Mouse (Mus musculus): ENCODE results near the gene Aaas. TPM values are rescaled to one million over a fixed set of nuclear protein-coding genes. Genes with fewer than 3 reads are reported as not detected.
"Not testable (repeated sequence)": the region's sequence is repeated elsewhere in the genome, so short reads cannot be mapped to it uniquely, and the experiment has no call there.

The Aaas gene
- polyA plus RNA-seq, 1 experiment from 2014 or later = 99.3 TPM

GRCm38 (mm10) chr15:102353986-102354385 lies 3.4 kb upstream of the Aaas start:
- Histone ChIP-seq H3K4me3 (ENCODE audit: low read depth, low read length) (no peak overlapping the region), H3K4me1 (replicated peaks; ENCODE audit: control insufficient read depth, insufficient read depth, low read length) (peaks cover 16% of the 10 kb centered on the region), H3K9ac (ENCODE audit: low read depth, low read length) (no peak overlapping the region), H3K9me3 (ENCODE audit: control insufficient read depth, low read length) (no peaks in the 10 kb centered on the region), H3K36me3 (ENCODE audit: control insufficient read depth, insufficient read depth, low read length) (no peaks in the 10 kb centered on the region; the same call in 1 of the 2 replicates), H3K27me3 (replicated peaks; ENCODE audit: control insufficient read depth, insufficient read depth, low read length) (peaks cover 36% of the 10 kb centered on the region), H3K4me2 (no peak overlapping the region), H3K27ac (ENCODE audit: low read depth, low read length) (no peak overlapping the region)
- 87% methylated on average over 2 of the region's 2 CpGs for WGBS
- no peak for ATAC-seq (replicated peaks; ENCODE audit: low FRiP score)
- no peak for DNase-seq (ENCODE audit: low spot score)

GRCm38 (mm10) chr15:102352177-102352576 lies 1.6 kb upstream of the Aaas start:
- no peak overlapping the region for H3K9ac ChIP-seq (ENCODE audit: low read depth, low read length)
- DNase-seq (ENCODE audit: low spot score) (no peak), ATAC-seq (replicated peaks; ENCODE audit: low FRiP score) (no peak)
- 62% methylated on average over 2 of the region's 2 CpGs for WGBS
- H3K4me1 ChIP-seq (replicated peaks; ENCODE audit: control insufficient read depth, insufficient read depth, low read length) = peaks cover 14% of the 10 kb centered on the region
- H3K36me3 ChIP-seq (ENCODE audit: control insufficient read depth, insufficient read depth, low read length) = peaks cover 3% of the 10 kb centered on the region; the same call in 1 of the 2 replicates
- H3K9me3 ChIP-seq (ENCODE audit: control insufficient read depth, low read length) = no peaks in the 10 kb centered on the region
- no peak overlapping the region for H3K4me2 ChIP-seq
- H3K27me3 ChIP-seq (replicated peaks; ENCODE audit: control insufficient read depth, insufficient read depth, low read length) = peaks cover 18% of the 10 kb centered on the region
- H3K27ac ChIP-seq (ENCODE audit: low read depth, low read length) = no peak overlapping the region
- no peak overlapping the region for H3K4me3 ChIP-seq (ENCODE audit: low read depth, low read length)

DNA sequence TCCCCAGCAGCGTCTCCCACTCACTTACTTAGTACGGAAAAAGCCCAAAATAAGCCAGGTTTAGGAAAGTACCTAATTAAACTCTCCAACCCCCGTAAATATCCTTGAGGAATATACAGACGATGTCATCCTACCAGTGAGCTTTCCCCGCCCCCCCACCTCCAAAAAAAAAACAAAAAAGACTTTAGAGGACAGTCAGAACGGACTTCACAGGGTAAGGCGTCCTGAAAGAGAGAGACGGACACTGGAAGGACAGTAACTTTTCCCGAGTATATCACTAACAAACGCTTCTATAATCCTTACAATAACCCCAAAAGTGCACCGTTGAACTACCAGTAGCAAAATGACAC lies 346 bp upstream of the Aaas start:
- ATAC-seq (replicated peaks; ENCODE audit: low FRiP score) (peak; percentile 11), DNase-seq (ENCODE audit: low spot score) (no peak)
- Histone ChIP-seq H3K27ac (ENCODE audit: low read depth, low read length) (no peak overlapping the region), H3K9me3 (ENCODE audit: control insufficient read depth, low read length) (no peaks in the 10 kb centered on the region), H3K4me3 (ENCODE audit: low read depth, low read length) (peak overlapping the region; percentile 80), H3K36me3 (ENCODE audit: control insufficient read depth, insufficient read depth, low read length) (peaks cover 14% of the 10 kb centered on the region; the same call in 1 of the 2 replicates), H3K9ac (ENCODE audit: low read depth, low read length) (peak overlapping the region; percentile 58), H3K4me1 (replicated peaks; ENCODE audit: control insufficient read depth, insufficient read depth, low read length) (peaks cover 12% of the 10 kb centered on the region), H3K27me3 (replicated peaks; ENCODE audit: control insufficient read depth, insufficient read depth, low read length) (peaks cover 6% of the 10 kb centered on the region), H3K4me2 (peak overlapping the region; percentile 59)
- WGBS = 9% methylated on average over 11 of the region's 11 CpGs

- Histone ChIP-seq H3K4me2 (no peak overlapping the region), H3K4me3 (ENCODE audit: low read depth, low read length) (no peak overlapping the region), H3K9me3 (ENCODE audit: control insufficient read depth, low read length) (no peaks in the 10 kb centered on the region), H3K36me3 (ENCODE audit: control insufficient read depth, insufficient read depth, low read length) (peaks cover 26% of the 10 kb centered on the region; the same call in 1 of the 2 replicates), H3K9ac (ENCODE audit: low read depth, low read length) (no peak overlapping the region), H3K27ac (ENCODE audit: low read depth, low read length) (no peak overlapping the region), H3K27me3 (replicated peaks; ENCODE audit: control insufficient read depth, insufficient read depth, low read length) (no peaks in the 10 kb centered on the region), H3K4me1 (replicated peaks; ENCODE audit: control insufficient read depth, insufficient read depth, low read length) (peaks cover 8% of the 10 kb centered on the region)
- DNase-seq (ENCODE audit: low spot score) (no peak), ATAC-seq (replicated peaks; ENCODE audit: low FRiP score) (no peak)
- WGBS = 77% methylated on average over 4 of the region's 4 CpGs
Measured at GRCm38 (mm10) chr15:102346444-102346843, 4.1 kb downstream of the Aaas start.

GRCm38 (mm10) chr15:102344490-102344889 lies 6.1 kb downstream of the Aaas start:
- H3K9ac ChIP-seq (ENCODE audit: low read depth, low read length) = no peak overlapping the region
- peaks cover 29% of the 10 kb centered on the region for H3K36me3 ChIP-seq (ENCODE audit: control insufficient read depth, insufficient read depth, low read length)
- no peak overlapping the region for H3K27ac ChIP-seq (ENCODE audit: low read depth, low read length)
- ATAC-seq (replicated peaks; ENCODE audit: low FRiP score) = no peak
- no peaks in the 10 kb centered on the region for H3K9me3 ChIP-seq (ENCODE audit: control insufficient read depth, low read length)
- WGBS = 97% methylated on average over 3 of the region's 3 CpGs
- no peak for DNase-seq (ENCODE audit: low spot score)
- H3K4me3 ChIP-seq (ENCODE audit: low read depth, low read length) = no peak overlapping the region
- no peaks in the 10 kb centered on the region for H3K27me3 ChIP-seq (replicated peaks; ENCODE audit: control insufficient read depth, insufficient read depth, low read length)
- H3K4me2 ChIP-seq = no peak overlapping the region
- peaks cover 1% of the 10 kb centered on the region; the same call in 1 of the 2 replicates for H3K4me1 ChIP-seq (replicated peaks; ENCODE audit: control insufficient read depth, insufficient read depth, low read length)

DNA sequence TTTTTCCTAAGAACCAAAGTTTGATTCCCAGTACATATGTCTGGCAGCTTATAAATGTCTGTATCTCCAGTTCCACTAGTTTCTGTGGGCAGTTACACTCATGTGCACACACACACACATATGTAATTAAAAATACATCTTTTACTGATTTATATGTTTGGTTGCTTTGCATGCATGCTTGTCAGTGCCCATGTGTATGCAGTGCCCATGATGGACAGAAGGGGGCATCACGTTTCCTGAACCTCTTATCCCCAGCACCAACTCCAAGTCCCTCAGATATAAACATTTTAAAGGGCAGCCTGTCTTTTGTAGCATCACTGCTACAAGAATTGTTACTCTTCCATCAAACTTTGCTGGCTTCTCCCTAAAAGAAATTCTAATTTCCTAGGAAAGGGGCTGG lies 9.0 kb downstream of the Aaas start:
- Histone ChIP-seq H3K36me3 (ENCODE audit: control insufficient read depth, insufficient read depth, low read length) (peaks cover 40% of the 10 kb centered on the region), H3K9ac (ENCODE audit: low read depth, low read length) (no peak overlapping the region), H3K27ac (ENCODE audit: low read depth, low read length) (no peak overlapping the region), H3K4me1 (replicated peaks; ENCODE audit: control insufficient read depth, insufficient read depth, low read length) (no peaks in the 10 kb centered on the region), H3K4me2 (no peak overlapping the region), H3K4me3 (ENCODE audit: low read depth, low read length) (no peak overlapping the region), H3K27me3 (replicated peaks; ENCODE audit: control insufficient read depth, insufficient read depth, low read length) (no peaks in the 10 kb centered on the region), H3K9me3 (ENCODE audit: control insufficient read depth, low read length) (no peaks in the 10 kb centered on the region)
- WGBS = 16% methylated on average over 1 of the region's 1 CpGs
- 0 out of 2 replicates have a peak, but pooled peaks have one; percentile 44 for ATAC-seq (replicated peaks; ENCODE audit: low FRiP score)
- no peak for DNase-seq (ENCODE audit: low spot score)

DNA sequence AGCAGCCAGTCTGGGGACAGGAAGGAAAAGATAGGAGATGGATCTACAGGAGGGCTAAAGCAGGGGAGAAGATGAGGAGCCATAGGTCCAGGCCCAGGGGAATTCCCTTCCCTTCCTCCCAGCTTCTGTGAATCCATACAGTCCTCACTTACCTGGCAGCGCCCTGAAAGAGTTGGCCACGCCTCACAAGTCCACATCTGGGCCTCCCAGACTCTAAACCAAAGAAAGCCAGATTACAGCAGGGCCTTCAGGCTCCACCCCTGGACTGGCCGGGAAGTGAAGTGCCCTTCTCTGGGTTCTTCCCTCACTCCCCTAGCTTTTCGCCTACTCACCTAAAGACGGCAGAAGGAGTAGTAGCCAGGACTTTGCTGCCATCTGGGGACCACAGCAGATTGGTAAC lies 11.0 kb downstream of the Aaas start:
- no peak for ATAC-seq (replicated peaks; ENCODE audit: low FRiP score)
- Histone ChIP-seq H3K9me3 (ENCODE audit: control insufficient read depth, low read length) (no peaks in the 10 kb centered on the region), H3K36me3 (ENCODE audit: control insufficient read depth, insufficient read depth, low read length) (peaks cover 35% of the 10 kb centered on the region), H3K4me3 (ENCODE audit: low read depth, low read length) (no peak overlapping the region), H3K9ac (ENCODE audit: low read depth, low read length) (no peak overlapping the region), H3K27ac (ENCODE audit: low read depth, low read length) (no peak overlapping the region), H3K4me2 (no peak overlapping the region), H3K4me1 (replicated peaks; ENCODE audit: control insufficient read depth, insufficient read depth, low read length) (no peaks in the 10 kb centered on the region), H3K27me3 (replicated peaks; ENCODE audit: control insufficient read depth, insufficient read depth, low read length) (no peaks in the 10 kb centered on the region)
- 73% methylated on average over 5 of the region's 5 CpGs for WGBS
- DNase-seq (ENCODE audit: low spot score) = no peak

DNA sequence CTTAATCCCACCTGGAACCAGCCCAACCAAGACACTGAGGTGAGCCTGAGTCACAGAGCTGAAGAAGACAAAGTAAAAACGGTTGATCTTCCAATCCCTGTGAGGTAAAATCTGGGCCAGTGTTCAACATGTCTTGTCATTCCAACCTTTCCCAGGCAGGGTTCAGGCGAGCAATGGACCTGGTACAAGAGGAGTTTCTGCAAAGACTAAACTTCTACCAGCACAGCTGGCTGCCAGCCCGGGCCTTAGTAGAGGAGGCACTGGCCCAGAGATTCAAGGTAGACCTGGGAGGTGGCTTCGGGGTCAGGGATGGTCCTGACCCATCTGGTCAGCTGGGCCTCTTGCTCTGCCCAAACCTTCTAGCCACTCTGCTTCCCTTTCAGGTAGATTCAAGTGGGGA lies 13.6 kb downstream of the Aaas start:
- ATAC-seq (replicated peaks; ENCODE audit: low FRiP score) (no peak), DNase-seq (ENCODE audit: low spot score) (no peak)
- Histone ChIP-seq H3K9ac (ENCODE audit: low read depth, low read length) (no peak overlapping the region), H3K4me2 (no peak overlapping the region), H3K4me3 (ENCODE audit: low read depth, low read length) (no peak overlapping the region), H3K4me1 (replicated peaks; ENCODE audit: control insufficient read depth, insufficient read depth, low read length) (peaks cover 12% of the 10 kb centered on the region), H3K36me3 (ENCODE audit: control insufficient read depth, insufficient read depth, low read length) (peaks cover 47% of the 10 kb centered on the region), H3K27ac (ENCODE audit: low read depth, low read length) (no peak overlapping the region), H3K9me3 (ENCODE audit: control insufficient read depth, low read length) (no peaks in the 10 kb centered on the region), H3K27me3 (replicated peaks; ENCODE audit: control insufficient read depth, insufficient read depth, low read length) (no peaks in the 10 kb centered on the region)
- 79% methylated on average over 4 of the region's 4 CpGs for WGBS

DNA sequence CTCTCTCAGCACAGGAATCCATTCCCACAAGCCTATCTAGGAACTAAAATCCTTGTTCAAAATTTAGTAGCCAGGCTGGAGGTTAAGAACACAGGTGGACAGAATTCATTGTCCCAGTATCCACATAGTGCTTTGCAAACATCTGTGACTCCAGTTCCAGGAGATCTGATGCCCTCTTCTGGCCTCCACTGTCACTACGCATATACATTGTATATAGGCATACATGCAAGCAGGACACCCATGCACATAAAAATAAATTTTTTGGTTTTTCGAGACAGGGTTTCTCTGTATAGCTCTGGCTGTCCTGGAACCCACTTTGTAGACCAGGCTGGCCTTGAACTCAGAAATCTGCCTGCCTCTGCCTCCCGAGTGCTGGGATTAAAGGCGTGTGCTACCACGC lies 14.6 kb downstream of the Aaas start:
- Histone ChIP-seq H3K4me1 (replicated peaks; ENCODE audit: control insufficient read depth, insufficient read depth, low read length) (peaks cover 15% of the 10 kb centered on the region), H3K36me3 (ENCODE audit: control insufficient read depth, insufficient read depth, low read length) (peaks cover 47% of the 10 kb centered on the region)
- H3K27ac ChIP-seq (ENCODE audit: low read depth, low read length); ATAC-seq (replicated peaks; ENCODE audit: low FRiP score); H3K9ac ChIP-seq (ENCODE audit: low read depth, low read length); H3K4me2 ChIP-seq; H3K4me3 ChIP-seq (ENCODE audit: low read depth, low read length); DNase-seq (ENCODE audit: low spot score); H3K27me3 ChIP-seq (replicated peaks; ENCODE audit: control insufficient read depth, insufficient read depth, low read length); H3K9me3 ChIP-seq (ENCODE audit: control insufficient read depth, low read length): not testable (repeated sequence)
- WGBS = 90% methylated on average over 5 of the region's 5 CpGs
